Mouse (Mus musculus) left cerebral cortex, postnatal 14 days (tissue): Measurements from ENCODE around the gene Ppp4r1. TPM values are rescaled to one million over a fixed set of nuclear protein-coding genes. Genes with fewer than 3 reads are reported as not detected.

ENCODE experiments used
- DNase-seq, 2 experiments: peaks; one replicate each; pipeline ENCODE4 v3.0.0; 2021 to 2022; ENCODE audit warnings: low spot score in 2 of 2, mixed read lengths in 1 of 2
- intact Hi-C: fragments of 180-260 bp; cut with DNase I; formaldehyde crosslinking; loops from one replicate; pipeline ENCODE4 v1.15.1; 2025
- total RNA-seq, 2 experiments: library from RNA; stranded (reverse); gene quantifications; 2 replicates each; pipeline ENCODE4 v1.2.3; 2021

The Ppp4r1 gene
- total RNA-seq, 2 experiments from 2014 or later = 45.8 to 58.0 TPM

DNA sequence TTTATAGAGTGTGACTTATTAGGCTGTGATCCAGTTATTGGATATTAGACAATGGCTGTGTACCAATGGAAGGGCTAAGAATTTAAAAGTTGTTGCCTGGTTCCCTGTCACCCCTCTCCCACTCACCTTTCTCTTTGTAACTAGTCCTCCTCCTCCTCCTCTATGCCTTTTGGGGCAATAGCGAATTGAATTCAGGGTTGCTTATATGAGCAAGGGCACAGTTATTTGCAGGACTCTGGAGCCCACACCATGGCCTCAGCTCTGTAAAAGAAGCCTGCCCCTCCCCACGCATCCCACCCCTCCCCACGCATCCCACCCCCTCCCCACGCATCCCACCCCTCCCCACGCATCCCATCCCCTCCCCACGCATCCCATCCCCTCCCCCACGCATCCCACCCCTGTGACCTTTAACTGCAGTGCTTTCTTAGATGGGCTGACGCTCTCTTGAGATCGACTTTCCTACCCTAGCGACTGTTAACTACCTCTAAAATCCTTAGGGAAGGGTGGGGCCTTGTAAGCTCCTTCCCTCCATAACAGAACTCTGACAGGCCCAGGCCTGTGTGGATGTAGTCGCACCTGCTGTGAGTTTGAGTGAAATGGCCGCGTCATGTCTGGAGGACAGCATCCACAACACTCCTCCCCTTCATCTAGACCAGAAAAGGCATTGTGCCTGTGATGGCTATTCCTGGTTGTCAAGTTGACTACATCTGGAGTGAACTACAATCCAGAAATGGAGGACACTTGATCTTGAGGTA is 11.9 kb downstream of the Ppp4r1 start:
- intact Hi-C loops = no loop called here
- DNase-seq = no peak

DNA sequence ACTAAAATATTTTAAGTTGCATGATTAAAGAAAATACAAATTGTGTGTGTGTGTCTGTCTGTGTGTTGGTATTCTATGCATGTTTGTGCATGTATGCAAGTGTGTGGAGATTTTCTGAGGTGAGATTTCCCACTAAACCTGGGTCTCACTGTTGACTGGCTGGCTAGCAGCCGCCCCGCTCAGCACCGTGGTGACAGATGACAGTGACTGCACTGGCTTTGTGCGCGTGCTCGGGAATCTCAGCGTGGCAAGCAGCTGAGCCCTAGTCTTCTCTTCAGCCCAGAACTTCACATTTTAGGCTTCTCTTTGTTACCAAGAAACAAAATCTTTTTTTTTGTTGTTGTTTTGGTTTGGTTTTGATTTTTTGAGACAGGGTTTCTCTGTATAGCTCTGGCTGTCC is 13.7 kb downstream of the Ppp4r1 start:
- intact Hi-C loops = no loop called here
- DNase-seq = no peak

DNA sequence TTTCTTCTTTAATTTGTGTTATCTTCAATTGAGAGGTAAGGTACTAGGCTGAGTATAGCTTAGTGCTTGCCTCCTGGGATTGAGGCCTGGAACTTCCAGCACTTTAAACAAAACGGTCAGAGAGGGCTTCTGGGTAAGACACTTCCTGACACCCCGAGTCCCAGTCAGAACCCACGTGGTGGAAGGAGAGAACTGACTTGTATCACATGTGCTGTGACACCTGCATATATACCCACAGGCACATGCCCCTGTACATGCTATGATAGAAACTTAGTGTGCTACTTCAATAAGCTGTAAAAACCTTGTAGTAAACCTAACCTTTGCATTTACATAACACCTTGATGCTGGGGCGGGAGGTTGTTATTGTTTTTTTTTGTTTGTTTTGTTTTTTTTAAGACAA is 16.1 kb downstream of the Ppp4r1 start:
- no peak for DNase-seq
- intact Hi-C loops = no loop called here

DNA sequence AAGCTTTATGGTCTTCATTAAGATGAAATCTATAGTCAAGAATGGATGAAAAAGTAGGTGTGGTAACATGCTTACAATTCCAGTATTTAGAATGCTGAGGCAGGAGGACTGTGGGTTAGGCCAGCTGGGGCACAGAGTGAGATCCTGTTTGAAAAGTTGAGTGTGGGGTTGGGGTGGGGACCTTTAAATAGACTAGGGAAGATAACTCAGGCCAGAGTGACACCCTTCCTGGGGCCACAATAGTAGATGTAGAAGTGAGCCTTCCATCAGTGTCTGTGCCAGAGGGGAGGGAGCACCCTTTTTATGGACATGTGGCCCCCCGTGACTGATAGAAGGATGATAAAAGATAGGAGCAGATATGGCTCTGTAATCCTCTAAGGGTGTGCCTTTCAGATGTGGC is 17.0 kb downstream of the Ppp4r1 start:
- intact Hi-C loops = no loop called here
- DNase-seq = no peak

DNA sequence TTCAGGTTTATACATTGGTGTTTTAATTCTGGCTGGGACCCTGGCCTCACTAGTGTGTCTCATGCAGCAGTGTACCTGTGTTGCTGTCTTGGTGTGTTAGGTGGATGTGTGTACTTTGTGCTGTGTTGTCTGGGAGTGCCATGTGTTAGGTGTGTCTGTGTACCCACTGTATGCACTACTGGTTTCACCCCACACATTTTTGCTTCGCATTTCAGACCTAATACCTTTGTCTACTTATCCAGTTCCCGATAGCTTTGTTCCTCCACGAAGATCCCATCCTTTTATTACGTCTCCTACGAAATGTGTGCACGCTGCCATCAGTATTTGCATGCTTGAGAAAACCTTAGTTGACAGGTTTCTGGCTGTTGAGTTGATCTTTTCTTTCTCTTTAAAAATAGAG is 18.1 kb downstream of the Ppp4r1 start:
- no peak for DNase-seq

DNA sequence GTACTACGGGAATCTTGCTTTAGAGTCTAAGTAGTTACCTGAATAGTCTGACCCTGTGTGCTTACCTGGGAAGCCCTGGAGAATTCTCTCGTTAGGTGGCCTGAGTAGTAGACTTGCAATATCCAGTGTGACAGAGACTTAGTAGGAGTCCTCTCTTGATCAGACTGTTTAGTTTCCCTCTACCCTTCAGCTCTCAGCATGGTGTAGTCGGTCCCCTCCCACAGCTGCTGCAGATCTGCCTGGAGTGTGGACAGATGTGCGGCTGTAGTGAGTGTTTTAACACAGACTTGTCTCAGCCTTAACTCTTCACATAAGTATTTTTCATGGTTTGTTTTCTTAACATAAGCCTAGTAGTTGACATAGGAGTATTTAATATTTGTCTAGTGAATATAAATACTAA is 19.7 kb downstream of the Ppp4r1 start:
- intact Hi-C loops = no loop called here
- no peak for DNase-seq

More for the DNA sequence above, 18.1 kb downstream of the Ppp4r1 start:
- intact Hi-C loops = no loop called here

DNA sequence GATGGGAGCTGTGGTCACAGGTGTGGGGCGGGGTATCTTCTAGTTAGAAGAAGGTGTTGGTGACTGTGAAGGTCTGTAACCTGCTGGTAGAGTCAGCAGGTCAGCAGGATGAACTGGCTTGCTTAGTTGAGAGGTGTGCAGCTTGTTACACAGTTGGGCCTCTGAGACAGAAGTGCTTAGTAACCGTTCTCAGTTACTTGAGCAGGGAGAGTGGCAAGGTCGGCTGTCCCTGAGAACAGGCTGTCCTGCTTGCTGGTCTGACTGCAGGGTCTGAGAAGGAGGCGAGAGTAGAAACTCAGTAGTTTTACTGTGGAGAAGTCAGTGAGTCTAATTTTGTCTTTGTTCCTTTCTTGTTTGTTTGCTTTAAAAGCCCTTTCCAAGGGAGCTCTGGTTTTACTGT is 23.6 kb downstream of the Ppp4r1 start:
- intact Hi-C loops = no loop called here
- DNase-seq = no peak

DNA sequence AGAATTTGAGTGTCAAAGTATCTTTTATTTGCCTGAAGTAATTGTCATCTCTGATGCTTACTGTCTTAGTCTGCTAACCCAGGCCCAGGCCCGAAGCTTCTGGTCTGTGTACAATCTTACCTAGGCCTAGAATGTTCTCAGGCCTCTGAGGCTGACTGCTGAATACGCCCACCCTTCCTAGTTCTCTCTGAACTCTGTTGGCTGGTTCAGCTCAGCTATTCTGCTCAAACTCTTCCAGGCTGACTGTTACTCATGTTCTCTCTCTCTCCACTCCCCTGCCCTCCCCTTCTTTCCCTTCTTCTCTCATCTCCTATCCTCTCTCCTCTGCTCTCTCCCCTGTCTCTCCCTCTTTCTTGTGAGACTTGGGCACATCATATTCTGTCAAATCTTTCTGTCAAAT is 24.0 kb downstream of the Ppp4r1 start:
- intact Hi-C loops = no loop called here
- no peak for DNase-seq

DNA sequence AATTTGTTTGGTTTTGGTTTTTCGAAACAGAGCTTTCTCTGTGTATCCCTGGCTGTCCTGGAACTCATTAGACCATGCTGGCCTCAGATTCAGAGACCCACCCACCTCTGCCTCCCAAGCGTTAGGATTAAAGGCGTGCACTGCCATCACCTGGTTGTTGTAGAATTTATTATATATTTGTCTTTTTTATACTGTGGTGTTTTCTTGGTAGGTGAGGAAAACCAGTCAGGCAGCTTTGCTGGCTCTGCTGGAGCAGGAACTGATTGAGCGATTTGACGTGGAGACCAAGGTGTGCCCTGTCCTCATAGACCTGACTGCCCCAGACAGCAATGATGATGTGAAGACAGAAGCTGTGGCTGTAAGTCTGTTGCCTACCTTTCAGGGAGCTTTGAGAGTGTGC is 28.7 kb downstream of the Ppp4r1 start:
- intact Hi-C loops = no loop called here
- DNase-seq = no peak

DNA sequence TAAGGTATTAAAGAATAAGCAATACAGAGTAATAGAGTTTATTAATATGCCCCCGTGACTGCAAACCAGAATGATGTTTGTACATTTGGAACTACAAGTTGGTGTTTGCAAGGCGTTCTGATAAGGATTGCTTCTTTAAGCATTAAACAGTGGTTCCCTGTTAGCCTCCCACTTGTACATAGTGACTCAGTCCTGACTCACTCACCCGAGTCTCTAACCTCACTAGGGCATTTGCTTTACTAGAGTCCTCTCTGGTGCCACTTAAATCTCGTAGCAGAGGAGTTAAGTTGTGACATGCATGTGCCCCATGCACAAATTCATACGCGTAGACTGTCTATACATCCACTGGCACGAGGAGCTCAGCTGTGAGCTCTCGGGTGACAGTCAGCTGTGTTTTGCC is 31.4 kb downstream of the Ppp4r1 start:
- DNase-seq = no peak
- intact Hi-C loops = no loop called here

DNA sequence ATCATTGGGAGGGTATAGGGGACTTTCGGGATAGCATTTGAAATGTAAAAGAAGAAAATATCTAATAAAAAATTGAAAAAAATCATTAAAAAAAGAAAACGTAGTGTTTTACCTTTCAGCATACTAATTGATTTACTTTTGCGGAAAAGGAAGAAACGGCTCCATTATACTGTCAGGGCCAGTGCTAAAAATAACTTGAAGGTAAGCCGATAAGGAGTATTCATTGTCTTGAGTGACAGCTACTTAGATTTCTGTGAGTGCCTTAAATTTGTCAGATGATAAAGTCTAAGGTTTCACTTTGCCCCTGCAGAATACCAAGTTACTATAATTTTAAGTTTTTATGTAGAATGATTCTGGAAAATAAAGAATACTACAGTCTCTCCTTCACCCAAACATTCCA is 37.8 kb downstream of the Ppp4r1 start:
- DNase-seq = no peak
- intact Hi-C loops = no loop called here

DNA sequence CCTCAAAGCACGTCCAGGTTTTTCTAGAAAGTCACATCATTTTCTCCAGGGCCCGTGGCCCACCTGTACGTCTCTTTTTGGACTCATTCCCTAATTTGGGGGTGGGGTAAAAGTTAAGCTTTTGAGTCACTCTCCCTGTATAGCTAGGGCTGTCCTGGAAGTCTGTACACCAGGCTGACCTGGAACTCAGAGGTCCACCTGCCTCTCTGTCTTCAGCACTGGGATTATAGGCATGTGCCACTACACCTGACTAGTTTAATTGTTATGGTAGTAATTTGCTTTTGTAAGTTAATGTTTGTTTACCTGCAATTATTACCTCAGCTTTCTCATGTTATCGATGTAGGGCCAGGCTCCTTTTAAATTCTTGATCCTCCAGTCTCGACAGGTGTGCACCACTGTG is 40.0 kb downstream of the Ppp4r1 start:
- DNase-seq = no peak
- intact Hi-C loops = no loop called here

DNA sequence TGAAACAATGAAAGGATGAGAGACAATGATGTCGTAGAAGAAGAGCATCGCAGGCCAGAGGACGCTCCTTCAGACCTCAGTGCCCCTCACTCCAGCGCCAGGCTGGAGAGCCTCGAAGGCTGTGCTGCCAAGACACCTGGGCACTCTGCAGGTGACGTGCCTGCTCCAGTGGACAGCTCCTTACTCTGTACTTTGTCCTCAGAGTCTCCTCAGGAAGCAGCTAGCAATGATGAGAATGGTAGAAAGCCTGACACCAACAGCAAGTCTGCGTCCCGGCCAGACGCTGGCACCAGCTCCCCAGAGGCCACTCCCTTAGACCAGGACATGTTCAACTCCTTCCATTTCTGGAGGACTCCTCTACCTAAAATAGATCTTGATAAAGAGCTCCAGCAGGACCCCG is 41.9 kb downstream of the Ppp4r1 start:
- intact Hi-C loops = no loop called here
- DNase-seq = no peak

DNA sequence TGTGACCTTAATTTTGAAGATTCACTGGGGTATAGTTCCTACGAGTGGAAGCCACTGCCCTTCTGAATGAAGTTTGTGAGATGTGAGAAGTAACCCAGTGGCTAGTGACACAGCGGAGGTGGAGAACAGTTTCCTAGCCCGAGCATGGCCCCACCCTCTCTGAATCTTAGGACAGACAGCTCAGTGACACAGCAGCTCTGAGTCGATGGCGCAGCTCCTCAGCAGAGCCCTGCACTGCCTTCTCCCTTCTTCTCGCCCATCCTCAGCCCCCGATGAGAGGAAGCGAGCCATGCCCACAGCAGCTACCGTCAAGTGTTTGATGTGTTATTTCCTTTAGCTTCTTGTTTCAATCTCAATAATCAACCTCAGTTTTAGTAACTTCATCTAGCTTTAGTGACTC is 43.9 kb downstream of the Ppp4r1 start:
- intact Hi-C loops = no loop called here
- DNase-seq = no peak

DNA sequence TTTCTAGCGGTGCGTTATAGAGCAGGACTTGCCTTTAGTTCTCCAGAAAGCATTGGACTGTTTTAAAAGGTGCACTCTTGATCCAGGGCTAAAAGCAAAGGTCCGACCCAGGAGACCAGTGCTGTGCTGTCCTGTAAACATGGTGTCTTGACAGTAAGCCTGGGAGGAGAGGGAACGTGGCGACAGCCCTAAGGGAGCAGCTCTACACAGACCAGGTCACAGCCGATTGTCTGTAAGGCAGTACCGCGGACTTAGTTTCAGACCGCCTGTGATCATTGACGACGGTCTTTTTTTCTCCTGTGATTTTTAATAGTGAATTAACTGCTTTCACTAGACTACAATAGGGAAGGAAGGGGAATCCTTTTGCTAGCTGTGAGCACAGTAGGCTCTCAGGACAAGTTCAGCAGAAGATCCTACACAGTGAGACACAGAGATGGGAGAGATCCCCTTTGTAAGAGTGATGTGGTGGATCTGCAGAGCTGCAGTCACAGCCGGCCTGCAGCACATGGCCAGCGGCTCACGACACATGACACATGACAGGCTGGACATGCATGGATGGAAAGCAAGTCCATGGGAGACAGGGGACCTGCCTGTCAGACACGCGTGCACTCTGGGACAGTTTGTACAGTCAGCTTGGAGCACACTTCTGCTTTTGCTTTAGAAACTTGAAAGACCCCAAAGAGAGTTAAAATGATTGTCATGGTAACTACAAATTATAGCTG is 44.9 kb downstream of the Ppp4r1 start:
- intact Hi-C loops = no loop called here
- DNase-seq = no peak

DNA sequence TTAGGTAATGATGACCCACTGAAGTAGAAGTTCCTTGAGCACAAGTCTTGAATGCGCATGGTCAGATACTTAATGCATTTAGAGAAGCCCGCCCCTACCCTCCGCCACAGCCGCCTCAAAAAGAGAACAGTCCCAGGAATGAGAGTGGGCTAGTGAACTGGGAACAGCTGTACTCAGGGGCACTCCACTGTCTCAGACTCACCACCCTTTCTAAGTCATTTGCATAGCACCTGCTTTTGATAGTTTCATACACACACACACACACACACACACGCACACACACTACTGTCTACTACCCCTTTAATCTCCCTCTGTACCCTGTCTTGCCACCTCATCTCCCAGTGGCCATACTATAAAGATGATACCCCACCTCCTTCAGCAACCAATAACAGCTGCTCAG is 45.5 kb downstream of the Ppp4r1 start:
- intact Hi-C loops = no loop called here
- DNase-seq = no peak

DNA sequence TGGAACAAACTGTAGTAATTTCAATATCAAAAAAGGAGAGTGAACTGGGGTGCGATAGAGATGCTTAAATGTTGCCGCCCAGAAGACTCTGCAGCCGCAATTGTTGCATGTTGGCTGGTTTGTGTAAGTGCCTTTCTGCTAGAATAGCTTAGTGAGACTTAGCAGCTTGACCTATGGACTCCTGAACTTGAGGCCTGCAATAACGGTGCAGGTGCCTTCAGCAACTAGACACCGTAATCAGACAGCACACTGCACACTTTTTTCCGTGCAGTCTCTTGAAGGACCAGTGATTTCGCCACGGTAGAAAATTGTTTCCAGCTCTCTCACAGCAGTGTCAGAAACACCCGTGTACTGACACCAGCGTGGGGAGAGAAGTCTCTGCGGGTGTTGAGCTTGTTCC is 46.6 kb downstream of the Ppp4r1 start:
- intact Hi-C loops = no loop called here

DNA sequence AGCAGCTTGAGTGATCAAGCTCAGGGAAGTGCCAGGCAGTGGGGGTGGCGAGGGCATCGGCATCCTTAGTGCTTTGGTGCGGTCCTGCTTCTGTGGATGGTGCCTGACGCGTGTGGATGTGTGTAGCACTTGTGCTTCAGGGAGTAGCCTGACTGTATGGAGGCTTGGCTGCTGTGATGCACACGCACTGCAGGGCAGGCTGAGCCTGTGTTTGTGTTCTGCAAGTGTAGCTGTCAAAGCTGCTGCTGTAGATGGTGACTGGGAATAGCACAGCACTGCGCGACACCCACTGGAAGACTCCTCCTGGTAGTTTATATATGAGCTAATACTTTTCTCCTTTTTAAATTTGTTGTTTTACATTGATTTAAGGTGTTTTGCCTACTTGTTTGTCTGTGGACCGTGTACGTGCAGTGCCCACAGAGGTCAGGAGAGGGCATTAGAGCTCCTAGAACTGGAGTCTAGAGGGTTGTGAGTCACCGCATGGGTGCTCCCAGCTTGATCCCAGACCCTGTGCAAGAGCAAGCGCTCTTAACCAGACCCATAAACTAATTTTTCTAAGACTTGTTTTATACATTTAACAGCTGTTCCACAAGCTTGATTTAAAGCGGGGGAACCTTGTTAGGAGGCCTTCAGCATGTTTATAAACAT is 48.0 kb downstream of the Ppp4r1 start:
- no peak for DNase-seq
- intact Hi-C loops = no loop called here

More for the DNA sequence above, 46.6 kb downstream of the Ppp4r1 start:
- no peak for DNase-seq

DNA sequence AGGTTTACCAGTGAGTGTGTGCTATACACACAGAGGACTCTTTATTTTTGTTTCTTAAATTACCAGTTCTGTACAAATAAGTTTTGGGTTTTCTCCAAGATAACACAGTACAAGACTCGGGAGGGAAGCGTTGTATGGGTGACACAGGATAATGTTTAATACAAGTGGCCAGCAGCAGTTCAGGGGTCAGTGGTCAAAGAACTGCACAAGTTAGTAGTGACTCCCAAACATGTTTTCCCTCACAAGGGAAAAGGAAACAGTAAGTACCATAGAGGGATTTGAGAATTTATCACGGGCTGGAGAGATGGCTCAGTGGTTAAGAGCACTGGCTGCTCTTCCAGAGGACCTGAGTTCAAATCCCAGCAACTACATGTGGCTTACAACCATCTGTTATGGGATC is 51.5 kb downstream of the Ppp4r1 start:
- intact Hi-C loops = no loop called here
- no peak for DNase-seq

DNA sequence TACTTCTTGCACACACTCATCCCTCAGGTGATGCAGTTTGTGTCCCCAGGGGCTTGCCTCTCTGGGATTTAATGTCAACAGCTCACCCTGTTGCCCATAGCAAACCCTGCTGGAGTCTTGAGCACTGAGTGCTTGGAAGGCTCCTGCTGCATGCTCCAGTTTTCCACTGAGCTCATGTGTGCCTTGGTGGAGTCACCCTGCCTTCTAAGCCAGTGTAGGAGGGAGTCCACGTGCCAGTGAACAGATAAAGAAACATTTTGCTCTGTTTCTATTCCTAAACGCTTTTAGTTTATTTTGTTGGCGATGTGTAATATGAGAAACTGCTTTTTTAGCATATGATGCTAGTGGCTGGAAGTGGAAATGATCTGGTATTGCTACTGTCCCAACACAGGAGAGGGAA is 54.4 kb downstream of the Ppp4r1 start:
- peak; percentile 59 to 67 for DNase-seq
- intact Hi-C loops = no loop called here
